Mouse (Mus musculus): ENCODE results near the gene Mxi1. TPM values are rescaled to one million over a fixed set of nuclear protein-coding genes. Genes with fewer than 3 reads are reported as not detected.

Gene Mxi1
- total and polyA plus RNA-seq, 3 experiments = 10.6 to 19.9 (median 18.9) TPM

DNA sequence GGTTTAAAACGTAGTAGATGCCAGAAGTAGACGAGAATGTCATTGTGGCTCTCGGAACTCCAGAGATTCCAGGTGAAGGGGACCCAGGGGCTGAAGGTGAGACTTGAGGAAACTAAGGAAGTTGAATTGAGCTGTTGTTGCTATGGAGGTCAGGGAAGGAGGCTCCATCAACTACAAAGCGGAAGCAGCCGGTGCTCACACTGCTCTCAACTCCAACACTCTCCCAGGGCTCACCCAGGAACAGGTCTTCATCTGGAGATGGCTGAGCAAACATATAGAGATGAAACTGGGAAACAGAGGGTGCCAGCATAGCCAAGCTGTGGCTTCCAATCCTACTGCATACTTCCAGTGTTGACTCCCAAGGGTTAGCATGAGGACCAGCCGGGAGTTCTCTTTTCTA, 6.6 kb downstream of the Mxi1 start:
- Histone ChIP-seq H3K79me2 (replicated peaks; ENCODE audit: control insufficient read depth, extremely low read depth, insufficient read depth, poor library complexity, severe bottlenecking) (no peaks in the 10 kb centered on the region), H3K27ac (ENCODE audit: insufficient read depth, low read depth) (no peak overlapping the region), H3K36me3 (replicated peaks in 1 of 2; ENCODE audit: control insufficient read depth in 1 of 2, insufficient read depth in 1 of 2, low read length in 1 of 2) (no peaks in the 10 kb centered on the region), H3K27me3 (replicated peaks) (peaks cover 13% of the 10 kb centered on the region), H3K9ac (ENCODE audit: insufficient read depth, low read depth) (no peak overlapping the region), H3K9me3 (replicated peaks; ENCODE audit: low read length) (no peaks in the 10 kb centered on the region), H3K4me2 (ENCODE audit: insufficient read depth, low read depth, poor library complexity, severe bottlenecking) (no peak overlapping the region), H3K4me1 (ENCODE audit: control insufficient read depth in 1 of 2, insufficient read depth in 2 of 2) (peaks cover 28 to 58% of the 10 kb centered on the region in 2 experiments), H3K4me3 (replicated peaks in 1 of 3; ENCODE audit: low read depth in 2 of 3, low read length in 2 of 3, poor library complexity in 1 of 3) (no peak overlapping the region)
- in situ Hi-C loops (cut with MboI; ENCODE audit: low pct_ligation_motif_present, low pct_unique_long_range_greater_than_20kb, low sequenced_read_pairs) = loop anchor here (5.0 to 10.0 kb wide), 2 partner anchors 45 to 62 kb away; no protein-coding TSS in a partner anchor
- TF ChIP-seq MEF2A (IDR thresholded peaks at IDR 0.05; ENCODE audit: borderline replicate concordance, low read depth, low read length) (no peak), USF2 (conservative IDR thresholded peaks at IDR 0.05; ENCODE audit: low read depth, low read length) (no peak), MAZ (IDR thresholded peaks at IDR 0.05; ENCODE audit: low read depth, low read length) (no peak), E2F4 (IDR thresholded peaks at IDR 0.05; ENCODE audit: insufficient replicate concordance, low read depth, low read length) (no peak)
- no peak for DNase-seq (ENCODE audit: extremely low read depth)
- dilution Hi-C loops (cut with MboI; ENCODE audit: extremely low pct_ligation_motif_present, extremely low pct_unique_long_range_greater_than_20kb, low sequenced_read_pairs) = no loop called here

DNA sequence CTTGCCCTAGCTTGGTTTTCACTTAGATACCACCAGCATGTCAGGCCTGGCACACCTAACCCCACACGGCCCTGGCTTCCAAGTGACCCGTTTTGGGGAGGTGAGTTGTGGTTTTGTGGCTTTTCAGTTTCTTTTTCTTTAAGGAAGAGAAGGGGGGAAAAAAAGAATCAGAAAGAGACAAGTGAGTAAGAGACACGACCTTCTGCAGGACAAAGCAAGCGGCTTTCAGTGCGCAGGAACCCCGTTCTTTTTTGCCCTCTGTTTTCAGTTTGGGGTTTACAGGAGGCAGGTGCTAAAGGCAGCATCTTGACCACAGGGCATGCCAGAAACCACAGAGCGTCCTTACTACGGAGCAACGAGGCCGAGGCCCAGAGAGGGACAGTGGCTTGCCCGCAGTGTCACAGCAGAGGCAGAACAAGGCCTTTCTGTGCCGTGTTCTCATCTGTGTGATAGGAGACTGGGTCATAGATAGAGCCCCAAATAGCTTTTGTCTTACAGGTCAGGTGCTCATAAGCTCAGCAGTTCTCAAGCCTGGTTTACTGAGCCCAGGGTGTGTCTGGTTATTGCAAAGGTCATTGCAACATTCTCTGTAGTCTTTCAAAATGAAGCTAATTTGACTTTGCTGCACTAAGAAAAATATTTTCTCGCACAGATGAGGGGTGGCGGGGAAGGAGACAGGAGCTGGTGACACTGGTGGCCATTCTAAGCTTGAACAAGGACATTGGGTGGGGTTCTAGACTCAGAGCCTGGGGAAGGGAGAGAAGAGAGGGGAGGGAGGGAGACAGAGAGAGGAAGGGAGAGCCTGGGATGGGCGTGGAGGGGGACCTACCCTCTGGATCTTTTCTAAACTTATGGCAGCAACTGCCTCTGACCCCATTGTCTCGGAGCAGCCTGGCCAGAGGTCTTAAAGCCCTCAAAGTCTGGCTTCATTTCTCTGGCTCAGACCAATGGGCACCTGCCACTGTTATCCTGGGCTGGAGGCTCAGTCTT, 8.1 kb downstream of the Mxi1 start:
- Histone ChIP-seq H3K79me2 (replicated peaks; ENCODE audit: control insufficient read depth, extremely low read depth, insufficient read depth, poor library complexity, severe bottlenecking) (no peaks in the 10 kb centered on the region), H3K9ac (ENCODE audit: insufficient read depth, low read depth) (no peak overlapping the region), H3K4me2 (ENCODE audit: insufficient read depth, low read depth, poor library complexity, severe bottlenecking) (peak overlapping the region; percentile 34), H3K4me1 (ENCODE audit: control insufficient read depth in 1 of 2, insufficient read depth in 2 of 2) (peaks cover 28 to 58% of the 10 kb centered on the region in 2 experiments), H3K9me3 (replicated peaks; ENCODE audit: low read length) (no peaks in the 10 kb centered on the region), H3K36me3 (replicated peaks in 1 of 2; ENCODE audit: control insufficient read depth in 1 of 2, insufficient read depth in 1 of 2, low read length in 1 of 2) (no peaks in the 10 kb centered on the region), H3K27ac (ENCODE audit: insufficient read depth, low read depth) (peak overlapping the region; percentile 25; the same call in 1 of the 2 replicates), H3K4me3 (replicated peaks in 1 of 3; ENCODE audit: low read depth in 2 of 3, low read length in 2 of 3, poor library complexity in 1 of 3) (no peak overlapping the region), H3K27me3 (replicated peaks) (peaks cover 13% of the 10 kb centered on the region)
- DNase-seq (ENCODE audit: extremely low read depth) = no peak
- in situ Hi-C loops (cut with MboI; ENCODE audit: low pct_ligation_motif_present, low pct_unique_long_range_greater_than_20kb, low sequenced_read_pairs) (loop anchor here (5.0 to 10.0 kb wide), 2 partner anchors 46 to 64 kb away; no protein-coding TSS in a partner anchor), dilution Hi-C loops (cut with MboI; ENCODE audit: extremely low pct_ligation_motif_present, extremely low pct_unique_long_range_greater_than_20kb, low sequenced_read_pairs) (no loop called here)
- TF ChIP-seq ETS1 (conservative IDR thresholded peaks at IDR 0.05; ENCODE audit: low read depth, low read length) = peak; percentile 90
- TF ChIP-seq EP300 (IDR thresholded peaks at IDR 0.05; ENCODE audit: low read length) = peak; percentile 89
- peak; percentile 89 for TF ChIP-seq BHLHE40 (IDR thresholded peaks at IDR 0.05; ENCODE audit: low read depth, low read length)
- no peak for TF ChIP-seq USF1 (IDR thresholded peaks at IDR 0.05; ENCODE audit: low read depth, low read length)
- TF ChIP-seq JUND (conservative IDR thresholded peaks at IDR 0.05; ENCODE audit: low read depth, low read length) = peak; percentile 38; the same call in 1 of the 2 replicates
- TF ChIP-seq PAX5 (IDR thresholded peaks at IDR 0.05; ENCODE audit: low read length) = no peak
- TF ChIP-seq CTCF (conservative IDR thresholded peaks at IDR 0.05 in 1 of 2, IDR thresholded peaks at IDR 0.05 in 1 of 2; ENCODE audit: low read depth in 2 of 2, low read length in 2 of 2) = no peak
- no peak for TF ChIP-seq ZMIZ1 (IDR thresholded peaks at IDR 0.05; ENCODE audit: low read depth, low read length)
- peak; percentile 29; the same call in 1 of the 2 replicates for TF ChIP-seq HCFC1 (IDR thresholded peaks at IDR 0.05; ENCODE audit: low read depth, low read length)
- TF ChIP-seq NRF1 (IDR thresholded peaks at IDR 0.05; ENCODE audit: low read depth, low read length) = peak; percentile 42; the same call in 1 of the 2 replicates
- TF ChIP-seq E2F4 (IDR thresholded peaks at IDR 0.05; ENCODE audit: insufficient replicate concordance, low read depth, low read length) = no peak
- no peak for TF ChIP-seq UBTF (IDR thresholded peaks at IDR 0.05; ENCODE audit: low read depth, low read length)
- TF ChIP-seq POLR2AphosphoS2 (IDR thresholded peaks at IDR 0.05; ENCODE audit: low read depth, low read length) = no peak
- TF ChIP-seq MXI1 (IDR thresholded peaks at IDR 0.05; ENCODE audit: low read depth, low read length) = peak; percentile 79; the same call in 1 of the 2 replicates
- no peak; the same call in 1 of the 2 replicates for TF ChIP-seq CHD2 (IDR thresholded peaks at IDR 0.05; ENCODE audit: low read length)
- peak; percentile 40; the same call in 1 of the 2 replicates for TF ChIP-seq JUN (IDR thresholded peaks at IDR 0.05; ENCODE audit: insufficient read depth, low read depth, low read length)
- no peak for TF ChIP-seq POLR2A (IDR thresholded peaks at IDR 0.05; ENCODE audit: low read depth, low read length)
- peak; percentile 87 for TF ChIP-seq IRF4 (IDR thresholded peaks at IDR 0.05; ENCODE audit: low read depth, low read length)
- TF ChIP-seq ZNF384 (IDR thresholded peaks at IDR 0.05; ENCODE audit: low read depth, low read length) = peak; percentile 55
- TF ChIP-seq ELF1 (IDR thresholded peaks at IDR 0.05; ENCODE audit: low read depth, low read length) = no peak
- TF ChIP-seq RCOR1 (conservative IDR thresholded peaks at IDR 0.05; ENCODE audit: low read depth, low read length) = no peak; the same call in 1 of the 2 replicates
- TF ChIP-seq MAX (IDR thresholded peaks at IDR 0.05; ENCODE audit: low read length) = peak; percentile 67
- TF ChIP-seq GABPA (IDR thresholded peaks at IDR 0.05; ENCODE audit: insufficient replicate concordance, low read depth, low read length) = no peak
- no peak for TF ChIP-seq NELFE (IDR thresholded peaks at IDR 0.05; ENCODE audit: low read depth, low read length)
- TF ChIP-seq TBP (conservative IDR thresholded peaks at IDR 0.05; ENCODE audit: low read depth, low read length) = no peak
- TF ChIP-seq SIN3A (IDR thresholded peaks at IDR 0.05; ENCODE audit: low read length) = peak; percentile 80; the same call in 1 of the 2 replicates
- TF ChIP-seq MAZ (IDR thresholded peaks at IDR 0.05; ENCODE audit: low read depth, low read length) = 0 out of 2 replicates have a peak, but pooled peaks have one; percentile 76
- TF ChIP-seq MYC (IDR thresholded peaks at IDR 0.05; ENCODE audit: low read depth, low read length) = peak; percentile 56; the same call in 1 of the 2 replicates

All from CH12.LX (cell line).